Mouse (Mus musculus): ENCODE measurements around the gene Aamp.

The Aamp gene

DNA sequence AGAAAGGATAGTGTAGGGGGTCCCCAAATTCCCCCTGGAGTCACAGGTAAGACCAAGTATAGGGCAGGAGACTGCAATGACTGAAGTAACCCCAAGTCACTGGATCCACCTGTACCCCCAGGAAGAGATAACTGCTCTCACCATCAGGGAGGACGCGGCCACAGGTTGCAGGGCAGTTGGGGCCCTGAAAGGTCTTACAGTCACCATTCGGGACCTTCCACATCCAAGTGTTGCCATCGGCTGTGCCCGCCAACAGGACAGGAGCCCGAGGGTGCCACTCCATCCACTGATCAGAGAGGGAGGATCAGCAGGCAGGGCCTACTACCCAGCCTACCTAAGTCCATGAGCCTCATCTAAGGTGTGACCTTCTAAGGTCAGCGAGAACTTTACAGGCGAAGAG lies 2.7 kb downstream of the Aamp start:
- DNase-seq (ENCODE audit: low spot score in 2 of 2) = no peak

DNA sequence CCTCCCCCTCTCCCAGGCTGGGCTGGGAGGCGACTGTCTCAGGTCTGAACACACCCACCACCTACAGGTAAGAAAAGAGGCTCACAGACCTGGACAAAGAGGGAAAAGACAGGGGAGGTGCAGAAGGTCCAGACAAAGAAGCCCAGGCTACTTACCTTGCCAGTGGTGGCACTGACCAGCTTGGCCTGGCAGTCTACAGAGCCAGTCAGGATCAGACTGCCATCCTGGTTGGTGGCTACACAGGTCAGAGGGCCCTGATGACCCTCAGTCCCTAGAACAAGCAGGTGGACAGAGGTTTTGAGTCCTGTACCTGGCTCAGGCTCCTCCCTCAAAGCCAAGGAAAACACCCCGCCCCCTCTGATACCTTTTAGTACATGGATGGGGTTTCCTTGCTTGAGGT lies 3.2 kb downstream of the Aamp start:
- DNase-seq (ENCODE audit: low spot score in 2 of 2) = no peak

DNA sequence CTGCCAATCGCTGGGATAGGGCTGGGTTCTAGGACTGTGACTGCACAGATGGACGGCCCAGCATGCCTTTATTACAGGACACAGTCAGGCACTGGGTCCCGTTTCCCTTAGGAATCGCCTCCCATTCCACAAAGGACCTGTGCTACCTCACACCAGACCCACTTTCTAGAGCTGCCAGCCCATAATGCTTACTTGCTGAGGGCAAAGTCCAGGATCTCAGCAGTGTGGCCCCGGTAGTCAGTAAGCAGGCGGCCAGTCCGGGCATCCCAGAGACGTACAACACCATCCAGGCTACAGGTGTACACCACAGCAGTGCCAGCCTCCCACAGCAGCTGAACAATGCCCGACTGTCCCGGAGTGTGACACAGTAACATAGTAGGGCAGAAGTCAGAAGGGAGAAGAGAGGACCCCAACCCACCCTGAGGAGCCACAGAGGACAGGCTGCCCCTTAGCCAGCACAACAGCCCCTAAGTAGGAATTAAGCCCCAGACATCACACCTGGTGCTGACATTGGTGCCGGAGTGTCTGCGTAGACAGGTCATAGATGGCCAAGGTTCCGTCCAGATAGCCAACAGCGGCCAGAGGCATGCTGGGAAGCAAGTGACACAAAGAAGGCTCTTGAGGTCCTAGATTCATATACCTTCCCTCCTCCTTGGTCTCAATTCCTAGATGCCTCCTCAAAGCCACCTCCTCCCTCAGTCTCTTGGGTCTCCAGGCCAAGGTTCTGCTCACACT lies 3.8 kb downstream of the Aamp start:
- no peak for DNase-seq (ENCODE audit: low spot score in 2 of 2)

DNA sequence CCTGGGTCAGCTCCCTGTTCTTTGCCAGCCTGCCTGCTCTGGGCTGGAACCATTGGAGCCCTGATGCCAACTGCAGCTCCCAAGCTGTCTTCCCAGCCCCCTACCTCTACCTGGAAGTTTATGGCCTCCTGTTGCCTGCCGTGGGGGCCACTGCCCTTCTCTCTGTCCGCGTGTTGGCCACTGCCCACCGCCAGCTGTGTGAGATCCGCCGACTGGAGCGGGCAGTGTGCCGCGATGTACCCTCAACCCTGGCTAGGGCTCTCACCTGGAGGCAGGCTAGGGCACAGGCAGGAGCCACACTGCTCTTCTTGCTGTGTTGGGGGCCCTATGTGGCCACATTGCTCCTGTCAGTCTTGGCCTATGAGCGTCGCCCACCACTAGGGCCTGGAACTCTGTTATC lies 5.5 kb downstream of the Aamp start:
- DNase-seq (ENCODE audit: low spot score in 2 of 2) = no peak

DNA sequence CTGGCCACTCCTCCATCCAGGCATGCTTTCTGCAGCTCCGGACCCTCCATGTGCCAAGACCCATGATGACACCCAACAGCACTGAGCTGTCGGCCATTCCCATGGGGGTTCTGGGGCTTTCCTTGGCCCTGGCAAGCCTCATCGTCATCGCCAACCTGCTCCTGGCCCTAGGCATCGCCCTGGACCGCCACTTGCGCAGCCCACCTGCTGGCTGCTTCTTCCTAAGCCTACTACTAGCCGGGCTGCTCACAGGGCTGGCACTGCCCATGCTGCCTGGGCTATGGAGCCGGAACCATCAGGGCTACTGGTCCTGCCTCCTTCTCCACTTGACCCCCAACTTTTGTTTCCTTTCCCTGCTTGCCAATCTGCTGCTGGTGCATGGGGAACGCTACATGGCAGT lies 6.0 kb downstream of the Aamp start, which contains the start of gene Gpbar1:
Gpbar1 (plus strand) TSS at position 13 of the 400 bp plus-strand sequence.
- DNase-seq (ENCODE audit: low spot score in 2 of 2) = no peak

DNA sequence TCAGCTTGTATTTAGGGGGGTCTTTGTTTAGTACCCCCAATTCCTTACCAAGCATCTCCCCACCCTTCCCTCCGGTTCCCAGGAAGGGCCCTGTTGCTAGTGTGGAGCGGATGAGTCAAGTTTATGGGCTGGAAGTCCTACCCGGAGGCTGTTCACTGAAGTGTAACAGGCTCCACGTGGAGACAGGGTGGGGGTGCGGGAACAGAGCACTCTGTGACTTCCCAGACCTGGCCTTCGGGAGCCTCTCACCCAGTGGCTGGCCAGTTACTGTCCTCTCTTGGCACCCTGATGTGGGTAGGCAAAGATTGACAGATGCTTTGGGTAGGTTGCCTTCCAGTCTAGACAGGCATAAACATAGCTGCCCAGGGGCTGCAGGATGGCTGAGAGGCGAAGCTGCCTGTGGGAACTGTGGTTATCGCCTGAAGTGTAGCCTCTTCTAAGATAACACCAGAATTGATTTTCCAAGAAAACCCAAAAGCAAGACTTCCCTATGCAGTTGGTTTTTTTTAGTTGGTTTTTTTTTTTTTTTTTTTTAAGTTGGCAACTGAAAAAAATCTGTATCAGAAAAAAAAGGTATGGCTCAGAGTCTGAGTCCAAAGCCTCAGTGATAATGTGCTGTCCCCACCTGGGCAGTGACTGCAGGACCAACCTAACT lies 6.5 kb downstream of the Aamp start:
- no peak for DNase-seq (ENCODE audit: low spot score in 2 of 2)

DNA sequence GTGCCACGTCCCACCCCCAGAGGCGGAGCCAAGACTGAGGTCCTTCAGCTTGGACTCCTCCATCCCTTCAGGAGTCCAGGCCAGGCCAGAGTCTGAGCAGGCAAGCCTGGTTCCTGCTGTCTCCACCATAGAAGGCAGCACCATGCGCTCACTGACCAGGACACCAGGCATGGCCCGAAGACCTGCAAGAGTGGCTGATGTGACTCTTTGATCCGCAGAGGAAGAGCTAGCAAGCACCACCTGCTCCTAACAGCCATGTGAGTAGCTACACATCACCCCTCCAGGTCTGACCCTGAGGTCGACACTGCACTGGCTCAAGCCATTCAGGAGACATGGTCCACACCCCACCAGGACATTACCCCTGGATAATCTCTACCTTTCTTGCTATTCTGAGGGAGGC lies 7.5 kb downstream of the Aamp start:
- DNase-seq (ENCODE audit: low spot score in 2 of 2) = no peak

DNA sequence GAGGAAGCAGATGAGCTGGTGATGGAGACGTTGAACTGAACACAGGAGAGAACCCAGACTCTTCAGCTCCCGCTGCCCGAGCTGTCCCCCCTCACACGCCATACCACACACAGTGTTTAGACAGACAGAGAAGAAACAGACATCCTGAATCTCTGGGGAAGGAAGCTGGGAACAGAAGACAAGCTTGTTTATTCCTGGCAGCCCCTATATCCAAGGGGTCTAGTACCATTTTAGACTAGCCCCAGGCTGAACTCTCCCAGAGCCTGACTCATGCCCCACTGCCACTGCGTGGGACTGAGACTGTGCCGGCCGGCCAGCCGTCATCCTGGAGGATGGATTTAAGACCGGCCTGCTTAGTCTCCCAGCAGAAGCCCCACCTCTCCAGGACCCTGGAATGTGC lies 9.5 kb downstream of the Aamp start:
- DNase-seq (ENCODE audit: low spot score in 2 of 2) = no peak

DNA sequence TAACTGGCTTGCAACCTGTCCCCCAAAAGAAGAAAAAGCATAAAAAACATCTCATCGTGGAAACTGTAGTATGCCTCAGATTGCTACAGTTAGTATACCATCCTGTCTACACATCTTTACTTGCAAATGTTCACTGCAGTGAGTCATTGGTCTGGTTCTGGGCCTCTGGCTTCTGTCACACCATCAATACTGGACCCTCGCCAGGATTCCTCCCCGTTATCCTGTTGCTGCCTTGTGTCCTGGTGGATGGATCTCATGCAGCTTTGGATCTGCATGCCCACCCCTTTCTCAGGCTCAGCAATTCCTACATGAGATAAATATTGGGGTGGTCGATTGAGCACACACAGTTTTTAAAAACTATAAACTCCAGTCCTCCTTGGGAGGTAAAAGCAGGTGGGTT lies 12.9 kb downstream of the Aamp start:
- no peak for DNase-seq (ENCODE audit: low spot score in 2 of 2)

DNA sequence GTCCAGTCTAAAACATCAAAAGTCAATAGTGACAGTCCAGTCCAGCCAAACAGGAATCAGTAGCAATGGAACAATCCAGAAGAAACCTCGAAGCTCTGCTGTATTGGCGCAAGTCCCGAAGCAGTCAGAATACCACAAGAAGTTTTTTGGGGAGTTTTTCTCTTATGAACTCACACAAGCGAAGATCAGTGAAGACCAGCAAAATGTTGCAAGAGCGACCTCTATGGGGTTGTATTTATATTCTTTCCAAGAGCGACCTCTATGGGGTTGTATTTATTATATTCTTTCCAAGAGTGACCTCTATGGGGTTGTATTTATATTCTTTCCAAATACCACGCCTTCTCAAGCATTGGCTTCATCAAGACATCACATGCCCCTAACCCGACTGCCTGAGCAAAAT lies 15.8 kb downstream of the Aamp start:
- DNase-seq (ENCODE audit: low spot score in 2 of 2) = no peak

DNA sequence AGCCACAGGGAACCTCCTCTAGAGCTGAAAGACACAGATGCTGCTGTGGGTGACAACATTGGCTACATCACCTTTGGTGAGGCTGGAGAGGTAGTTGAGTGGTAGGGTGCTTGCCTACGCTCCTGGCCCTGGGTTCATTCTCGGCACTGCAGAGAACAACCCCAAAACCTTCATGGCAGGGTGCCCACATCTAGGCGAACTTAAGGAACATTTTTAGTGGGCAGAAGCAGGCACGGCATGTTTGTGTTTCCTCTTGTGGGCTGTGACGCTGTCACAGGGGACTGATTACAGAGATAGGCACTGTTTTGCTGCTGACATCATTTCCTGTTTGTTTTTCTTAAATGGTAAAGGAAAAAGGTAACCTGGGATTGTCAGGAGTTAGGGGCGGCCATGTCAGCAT lies 22.0 kb downstream of the Aamp start:
- no peak for DNase-seq (ENCODE audit: low spot score in 2 of 2)

DNA sequence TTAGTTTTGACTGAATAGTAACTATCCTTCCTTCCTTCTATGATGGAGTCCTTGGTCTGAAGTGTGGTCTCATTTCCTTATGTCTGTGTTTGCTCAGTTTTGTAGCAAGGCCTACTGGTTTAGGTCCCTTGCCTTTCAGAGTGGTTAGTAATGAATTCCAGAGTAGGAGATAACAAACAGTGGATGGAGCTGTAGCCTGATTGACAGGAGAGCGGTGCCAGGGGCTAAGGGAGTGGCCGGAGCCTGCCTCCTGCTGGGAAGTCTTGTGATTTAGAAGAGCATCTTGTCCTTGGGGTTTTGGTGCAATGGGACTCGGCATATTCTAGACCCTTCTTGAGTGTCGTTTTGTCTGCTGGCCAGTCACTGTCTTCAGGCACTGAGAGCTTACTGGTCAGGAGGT lies 27.8 kb downstream of the Aamp start:
- no peak for DNase-seq (ENCODE audit: low spot score in 2 of 2)

DNA sequence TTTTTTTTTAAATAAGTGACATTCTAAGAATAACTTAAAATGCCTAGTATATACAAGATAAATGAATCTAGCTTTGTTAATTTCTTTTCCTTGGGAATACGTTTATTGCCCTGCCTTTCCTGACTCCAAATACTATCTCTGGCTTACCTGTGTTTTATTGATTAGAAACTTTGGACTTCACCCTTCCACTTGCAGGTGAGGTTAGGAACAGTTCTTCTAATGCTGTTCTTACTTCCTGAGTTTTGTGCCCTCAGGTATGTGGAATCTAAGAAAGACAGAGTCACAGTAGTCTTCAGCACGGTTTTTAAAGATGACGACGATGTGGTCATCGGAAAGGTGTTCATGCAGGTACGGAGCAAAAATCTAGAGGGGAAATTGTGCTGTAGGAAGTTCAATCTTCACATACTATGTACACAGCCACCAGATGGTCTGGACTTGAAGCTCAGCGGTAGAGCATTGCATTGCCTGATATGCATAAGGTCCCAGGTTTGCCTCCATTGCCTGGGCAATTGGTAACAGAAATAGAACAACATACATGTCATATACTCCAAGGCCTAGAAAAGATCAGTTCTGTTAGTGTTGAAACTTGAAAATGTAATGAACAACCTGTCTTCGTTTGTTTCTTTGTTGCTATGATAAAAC lies 28.7 kb downstream of the Aamp start:
- DNase-seq (ENCODE audit: low spot score in 2 of 2) = no peak

DNA sequence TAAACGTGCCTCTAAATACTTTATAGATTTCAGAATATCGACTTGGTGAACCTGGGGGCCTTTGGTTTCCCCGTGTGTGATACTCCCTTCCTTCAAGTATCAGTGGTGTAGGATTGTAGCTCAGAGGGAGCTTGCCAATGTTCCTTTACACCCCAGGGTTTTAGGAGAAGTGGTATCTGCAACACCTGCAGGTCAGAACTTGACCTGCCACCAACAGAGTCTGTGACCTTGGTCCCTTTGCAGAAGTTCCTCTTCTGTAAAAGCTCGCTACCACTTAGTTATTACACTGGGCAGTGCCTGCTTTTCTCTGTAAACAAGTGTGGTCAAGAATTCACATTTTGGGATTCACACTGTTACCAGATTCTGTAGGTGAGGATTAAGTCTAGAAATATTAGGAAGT lies 34.4 kb downstream of the Aamp start:
- DNase-seq (ENCODE audit: low spot score in 2 of 2) = no peak

DNA sequence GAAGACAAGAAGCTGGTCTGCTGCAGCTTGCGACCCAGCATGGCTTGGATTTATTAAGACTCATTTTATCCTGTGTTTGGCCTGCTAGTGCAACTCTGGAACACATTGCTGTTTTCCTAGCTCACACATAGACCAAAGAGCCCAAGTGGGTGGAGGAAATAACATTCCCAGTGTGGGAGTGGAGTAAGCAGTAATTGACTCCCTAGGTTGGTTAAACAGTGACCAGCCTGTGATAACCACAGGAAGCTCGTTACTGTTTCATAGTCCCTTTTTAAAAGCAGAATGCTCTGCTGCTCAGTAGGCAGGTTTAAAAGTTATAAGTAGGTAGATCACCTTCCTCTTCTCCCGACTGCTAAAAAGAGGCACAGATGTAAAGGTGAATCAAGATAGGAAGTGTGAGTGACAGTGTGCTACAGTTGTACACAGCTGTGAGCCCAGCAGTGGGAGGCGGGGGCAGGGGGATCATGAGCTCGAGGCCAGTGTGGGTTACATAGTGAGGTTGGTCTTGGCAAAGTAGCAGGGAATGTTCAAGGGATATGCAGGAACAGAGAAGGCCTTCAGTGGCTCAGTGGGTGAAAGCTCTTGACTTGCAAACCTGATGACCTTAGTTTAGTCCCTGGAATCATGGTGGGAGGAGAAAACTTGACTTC lies 35.1 kb downstream of the Aamp start:
- DNase-seq (ENCODE audit: low spot score in 2 of 2) = no peak

DNA sequence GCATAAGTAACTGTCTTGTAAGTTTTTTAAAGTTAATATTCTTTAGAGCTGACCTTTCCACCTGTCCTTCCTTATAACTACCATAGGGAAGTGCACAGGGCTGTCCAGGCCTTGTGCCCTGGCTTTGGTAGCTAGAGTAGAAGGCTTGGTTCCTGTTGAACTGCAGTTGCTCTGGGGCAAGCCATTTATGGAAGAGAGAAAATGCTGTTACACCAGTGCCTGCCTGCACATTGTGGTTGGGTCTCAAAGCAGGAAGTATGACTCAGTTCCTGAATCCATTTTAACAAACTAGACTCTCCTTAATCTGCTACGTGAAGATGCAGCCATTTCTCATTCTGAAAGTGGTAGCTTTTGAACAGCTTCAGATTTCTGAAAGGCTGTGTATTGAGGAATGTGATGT lies 35.7 kb downstream of the Aamp start:
- DNase-seq (ENCODE audit: low spot score in 2 of 2) = no peak

DNA sequence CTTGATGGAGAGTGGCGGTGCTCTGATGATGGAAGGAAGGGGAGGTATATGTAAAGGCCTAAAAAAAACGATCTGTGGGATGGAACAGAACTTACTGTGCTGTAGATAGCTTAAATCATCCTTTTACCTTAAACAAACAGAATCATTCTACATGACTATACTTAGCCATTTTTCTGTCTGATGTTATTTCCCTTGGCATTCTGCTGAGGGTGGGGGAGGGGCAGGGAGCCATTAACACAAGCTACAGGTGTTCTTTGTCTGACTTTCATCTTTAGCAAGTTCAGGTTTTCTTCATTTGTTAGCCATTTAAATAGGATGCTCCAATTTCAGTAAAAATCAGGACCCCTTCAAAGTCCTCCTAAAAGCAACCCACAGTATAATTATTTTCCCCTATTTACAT lies 39.0 kb downstream of the Aamp start:
- no peak for DNase-seq (ENCODE audit: low spot score in 2 of 2)

DNA sequence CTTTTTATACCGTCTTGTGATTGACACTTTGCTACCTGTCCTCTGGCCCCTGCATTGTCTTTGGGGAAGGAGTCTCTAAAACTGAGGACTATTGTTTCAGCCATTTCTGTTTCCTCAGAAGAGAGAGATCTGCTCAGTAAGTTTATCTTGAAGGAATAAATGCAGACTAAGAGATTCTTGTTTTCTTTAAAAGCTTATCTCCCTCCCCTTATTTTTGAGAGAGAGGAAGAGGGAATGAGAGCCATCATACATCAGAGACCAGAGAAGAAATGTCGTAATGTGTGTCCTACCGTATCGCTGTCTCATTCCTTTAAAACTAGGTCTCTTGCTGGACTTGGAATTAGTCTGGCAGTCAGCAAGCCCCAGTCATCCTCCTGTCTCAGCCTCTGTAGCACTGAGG lies 43.7 kb downstream of the Aamp start:
- DNase-seq (ENCODE audit: low spot score in 2 of 2) = no peak

DNA sequence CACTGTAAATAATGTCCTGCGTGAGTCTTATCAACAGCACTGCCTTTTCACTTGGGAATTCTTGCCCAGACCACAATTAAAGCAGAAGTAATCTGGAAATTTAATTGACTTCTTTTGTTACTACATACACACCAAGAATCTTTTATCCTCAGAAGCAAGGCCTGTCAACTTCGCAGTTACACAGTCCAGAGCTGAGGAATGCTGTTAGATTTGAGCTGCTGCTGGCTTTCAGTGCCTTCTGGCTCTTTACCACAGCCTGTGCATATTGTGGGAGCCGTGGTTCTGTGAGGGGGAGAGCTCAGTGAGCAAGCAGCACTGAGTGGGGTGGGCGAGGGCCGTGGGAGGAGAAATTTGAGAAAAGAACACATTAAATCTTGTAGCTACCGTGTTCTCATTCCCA lies 44.2 kb downstream of the Aamp start:
- DNase-seq (ENCODE audit: low spot score in 2 of 2) = peak; percentile 84 to 88

DNA sequence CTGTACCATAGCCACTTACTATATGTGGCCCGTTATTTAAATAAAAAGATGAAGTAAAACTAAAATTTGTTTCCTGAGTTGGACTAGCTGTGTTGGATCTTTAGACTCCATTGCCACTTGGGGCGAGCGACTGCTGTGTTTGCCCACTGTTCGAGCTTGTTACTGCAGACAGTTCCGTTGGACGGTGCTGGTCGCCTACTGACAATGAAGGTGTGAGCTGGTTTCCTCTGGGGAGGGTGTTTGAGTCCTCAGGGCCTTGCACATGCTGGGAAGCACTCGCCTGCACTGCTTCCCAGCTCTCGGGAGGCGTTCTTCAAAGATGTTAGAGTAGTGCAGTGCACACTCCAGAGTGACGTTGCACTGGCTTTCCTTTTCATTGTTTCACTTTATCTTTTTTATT lies 44.9 kb downstream of the Aamp start:
- peak; percentile 52 to 63 for DNase-seq (ENCODE audit: low spot score in 2 of 2)

DNA sequence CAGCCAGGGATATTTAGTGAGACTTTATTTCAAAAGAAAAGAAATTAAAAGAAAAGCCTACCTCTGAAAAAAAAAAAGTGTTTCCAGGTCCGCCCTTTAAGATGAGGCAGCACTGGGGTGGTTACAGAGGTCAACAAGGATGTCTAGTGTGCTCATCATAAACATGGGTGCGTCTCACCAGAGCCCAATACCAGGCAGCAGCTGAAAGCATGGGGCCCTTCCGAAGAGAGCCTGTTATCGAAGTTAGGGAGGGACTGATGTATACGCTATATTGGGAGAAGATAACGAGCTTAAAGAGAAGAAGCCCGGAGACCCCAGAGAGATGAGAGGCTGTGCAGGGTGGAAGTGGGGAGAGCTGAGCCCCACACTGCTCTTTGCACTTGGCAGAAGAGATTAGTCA lies 45.4 kb downstream of the Aamp start:
- no peak for DNase-seq (ENCODE audit: low spot score in 2 of 2)

DNA sequence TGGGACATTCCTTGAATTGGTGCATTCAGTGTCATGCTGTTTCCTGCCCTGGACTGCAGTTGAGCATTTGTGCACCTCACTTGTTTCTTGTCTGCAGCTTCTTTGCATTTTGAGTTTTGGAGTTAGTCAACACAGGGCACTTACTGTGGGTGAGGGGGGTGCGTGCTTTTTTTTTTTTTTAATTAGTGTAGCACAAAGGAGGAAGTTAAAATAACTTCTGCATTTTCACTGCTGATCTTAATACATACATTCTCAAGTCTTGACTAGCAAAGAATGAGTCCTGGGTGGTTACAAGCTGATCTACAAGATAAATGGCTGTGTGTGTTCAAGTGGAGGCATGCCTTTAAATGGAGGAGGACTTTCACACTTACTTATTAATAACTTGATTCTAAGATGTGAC lies 46.4 kb downstream of the Aamp start:
- no peak for DNase-seq (ENCODE audit: low spot score in 2 of 2)

DNA sequence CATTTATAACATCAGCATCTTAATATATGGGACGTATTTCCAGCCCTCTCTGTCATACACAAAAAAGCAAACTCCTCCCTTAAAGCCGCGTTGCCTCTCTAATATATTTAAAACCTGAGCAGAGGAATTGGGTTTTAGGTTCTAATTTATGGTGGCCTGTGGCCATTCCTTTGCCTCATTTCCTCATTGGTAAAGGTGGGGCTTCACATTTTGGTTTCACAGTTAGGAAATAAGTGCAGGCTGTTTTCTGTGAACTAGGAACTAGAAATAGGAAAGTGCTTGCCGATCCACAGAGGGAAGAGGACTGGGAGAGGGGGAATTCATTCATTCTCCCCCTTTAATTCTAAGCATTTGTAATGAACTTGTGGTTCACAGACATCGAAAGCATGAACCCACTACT lies 46.9 kb downstream of the Aamp start:
- DNase-seq (ENCODE audit: low spot score in 2 of 2) = no peak
